Mouse (Mus musculus) adrenal gland, postnatal 36 days (tissue): ENCODE measurements around the gene Rtn4ip1. TPM values are rescaled to one million over a fixed set of nuclear protein-coding genes. Genes with fewer than 3 reads are reported as not detected.
"Not testable (repeated sequence)": the region's sequence is repeated elsewhere in the genome, so short reads cannot be mapped to it uniquely, and the experiment has no call there.

Experiments used
- DNase-seq, 2 experiments: peaks; one replicate each; pipeline ENCODE4 v3.0.0; 2021; ENCODE audit warnings: mixed read lengths in 1 of 2
- total RNA-seq, 2 experiments: library from RNA; stranded (reverse); gene quantifications; 2 replicates each; pipeline ENCODE4 v1.2.3; 2021

Rtn4ip1 gene
- total RNA-seq, 2 experiments from 2014 or later, result 23.9 to 27.3 TPM

DNA sequence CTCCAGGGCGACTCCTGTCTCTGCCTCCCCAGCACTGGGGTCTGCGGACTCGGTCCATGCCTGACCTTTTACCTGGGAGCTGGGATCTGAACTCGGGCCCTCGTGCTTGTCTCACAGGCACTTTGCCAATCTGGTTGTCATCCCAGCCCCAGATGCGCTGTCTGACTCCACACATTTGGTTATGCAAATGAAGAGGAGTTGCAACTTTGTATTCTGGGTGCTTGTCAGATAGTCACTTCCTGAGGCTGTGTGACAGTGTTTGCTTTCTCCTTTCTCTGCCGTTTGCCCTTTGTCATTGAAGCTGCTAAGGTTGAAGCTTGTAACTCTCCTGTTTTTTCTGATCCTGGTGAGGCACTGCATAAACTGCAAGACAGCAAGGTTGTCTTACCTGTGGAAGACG lies 26.1 kb downstream of the Rtn4ip1 start:
- DNase-seq, result no peak

DNA sequence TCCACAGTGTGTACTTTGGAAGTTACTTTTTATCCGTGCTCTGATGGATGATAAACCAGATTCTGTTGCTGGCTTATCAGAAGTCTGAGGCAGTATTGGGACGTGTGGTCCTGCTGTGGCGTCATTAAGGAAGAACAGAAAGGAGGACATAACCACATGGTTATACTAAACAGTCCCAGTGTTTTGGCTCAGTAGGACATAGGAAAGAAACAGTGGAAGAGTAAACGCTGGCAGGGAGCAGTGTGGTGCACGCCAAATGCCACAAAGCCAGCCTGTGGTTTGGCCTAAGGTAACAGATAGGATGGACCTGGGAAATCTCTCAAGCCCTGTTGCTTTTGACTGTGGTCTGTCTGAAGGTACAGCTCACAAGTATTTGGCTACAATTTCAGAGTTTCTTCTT lies 27.0 kb downstream of the Rtn4ip1 start:
- no peak for DNase-seq

- DNase-seq, result no peak
Measured at GRCm38 (mm10) chr10:43939136-43939662, 37.6 kb downstream of the Rtn4ip1 start.

DNA sequence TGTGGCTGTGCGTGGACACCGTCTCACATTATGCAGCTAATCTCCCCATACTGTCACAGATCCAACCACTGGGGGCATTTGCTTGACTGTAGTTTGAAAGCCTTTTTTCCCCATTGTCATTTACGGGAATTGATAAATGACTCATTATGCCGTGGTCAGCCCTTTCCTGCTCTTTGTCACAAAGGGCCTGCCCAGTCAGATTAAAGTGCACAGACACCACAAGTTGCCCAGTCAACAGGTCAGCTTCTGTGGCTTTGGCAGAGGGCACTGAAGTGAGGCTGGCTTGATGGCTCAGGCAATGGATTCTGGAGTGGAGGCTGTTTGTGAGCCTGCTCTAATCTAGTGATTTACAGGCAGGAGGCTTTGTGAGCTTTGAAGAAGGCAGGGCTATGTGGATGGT lies 42.1 kb downstream of the Rtn4ip1 start:
- peak; percentile 10 to 13 for DNase-seq

GRCm38 (mm10) chr10:43945435-43945834 lies 43.8 kb downstream of the Rtn4ip1 start:
- no peak for DNase-seq

GRCm38 (mm10) chr10:43953942-43954341 lies 52.3 kb downstream of the Rtn4ip1 start:
- peak; percentile 45 to 66 for DNase-seq

- no peak for DNase-seq
Measured at GRCm38 (mm10) chr10:43964943-43965342, 63.3 kb downstream of the Rtn4ip1 start.

- DNase-seq, result no peak
Measured at GRCm38 (mm10) chr10:43973244-43973643, 71.6 kb downstream of the Rtn4ip1 start.

DNA sequence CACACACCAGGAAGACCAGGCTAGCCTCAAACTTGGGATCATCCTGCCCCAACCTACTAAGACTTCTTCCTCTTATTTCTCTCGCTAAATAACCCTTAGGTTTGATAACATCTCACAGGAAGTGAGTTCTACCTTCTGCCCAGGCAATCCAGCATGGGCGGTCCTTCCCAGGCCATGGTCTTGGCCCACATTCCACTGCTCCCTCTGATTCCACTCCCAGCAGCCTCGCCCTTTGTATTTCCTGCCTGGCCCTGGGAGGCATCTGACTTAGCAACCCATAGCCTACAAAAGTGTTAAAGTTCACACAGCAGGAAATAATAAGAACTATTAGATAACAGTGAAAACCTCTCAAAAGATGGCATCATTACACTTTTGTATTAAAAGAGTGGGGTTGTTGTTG lies 75.7 kb downstream of the Rtn4ip1 start:
- DNase-seq, result peak in 1 of 2 experiments; percentile 21

GRCm38 (mm10) chr10:43980080-43980479 lies 78.5 kb downstream of the Rtn4ip1 start:
- no peak for DNase-seq

GRCm38 (mm10) chr10:43980742-43981141 lies 79.1 kb downstream of the Rtn4ip1 start:
- DNase-seq, result not testable (repeated sequence)

DNA sequence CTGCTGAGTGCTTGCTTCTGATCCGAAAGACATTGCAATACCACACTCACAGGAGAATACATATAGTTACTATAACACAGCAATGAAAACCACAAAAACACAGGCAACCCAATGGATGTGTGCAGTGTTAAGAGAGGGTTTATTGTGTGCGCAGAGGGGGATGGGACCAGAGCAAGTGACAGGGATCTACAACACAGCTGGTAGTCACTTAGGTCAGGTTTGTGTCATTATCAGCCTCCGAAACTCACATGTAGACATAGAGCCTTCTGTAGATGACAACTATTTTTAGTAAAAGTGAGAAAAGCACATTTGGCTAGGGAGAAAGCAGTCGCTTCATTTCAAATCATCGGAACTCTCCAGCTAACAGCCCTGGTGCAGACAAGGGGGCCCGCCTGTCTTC lies 80.9 kb downstream of the Rtn4ip1 start:
- no peak for DNase-seq

- no peak for DNase-seq
Measured at GRCm38 (mm10) chr10:43983241-43983640, 81.6 kb downstream of the Rtn4ip1 start.

DNA sequence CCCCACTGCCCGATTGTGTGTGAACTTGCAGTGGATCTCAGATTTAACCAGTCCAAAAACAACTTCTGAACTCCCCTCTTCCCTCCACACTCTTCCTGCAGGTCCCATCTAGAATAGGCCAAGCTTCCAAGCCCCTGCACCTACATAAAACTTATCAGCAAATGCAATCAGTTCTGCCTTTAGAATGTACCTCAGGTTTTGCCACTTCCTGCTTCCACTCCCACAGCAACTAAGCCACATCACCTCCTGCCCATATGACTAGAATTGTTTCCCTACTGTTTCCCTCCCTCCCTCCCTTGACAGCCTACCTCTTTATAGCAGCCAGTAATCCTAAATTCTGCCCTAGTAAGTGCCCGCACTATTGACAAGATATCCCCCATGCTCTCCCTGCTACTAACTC lies 82.3 kb downstream of the Rtn4ip1 start:
- no peak for DNase-seq

DNA sequence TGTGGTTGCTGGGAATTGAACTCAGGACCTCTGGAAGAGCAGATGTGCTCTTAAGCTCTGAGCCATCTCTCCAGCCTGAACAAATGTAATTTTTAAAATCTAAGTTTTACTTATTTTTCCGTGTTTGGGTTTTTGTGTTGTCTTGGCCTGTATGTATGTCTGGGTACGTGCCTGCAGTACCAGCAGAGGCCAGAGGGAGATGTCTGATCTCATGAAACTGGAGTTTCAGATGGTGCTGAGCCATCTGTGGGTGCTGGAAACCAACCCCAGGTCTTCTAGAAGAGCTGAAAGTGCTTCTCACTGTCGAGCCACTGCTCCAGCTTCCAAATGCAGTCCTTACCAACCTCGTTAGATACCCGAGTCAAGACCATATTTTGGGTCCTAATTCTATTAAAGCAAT lies 89.7 kb downstream of the Rtn4ip1 start:
- DNase-seq, result no peak

- DNase-seq, result no peak
Measured at GRCm38 (mm10) chr10:43992506-43992905, 90.9 kb downstream of the Rtn4ip1 start.

GRCm38 (mm10) chr10:43993198-43993597 lies 91.6 kb downstream of the Rtn4ip1 start:
- DNase-seq, result peak; percentile 16 to 46

- peak in 1 of 2 experiments; percentile 29 for DNase-seq
Measured at GRCm38 (mm10) chr10:43995858-43996650, 94.4 kb downstream of the Rtn4ip1 start.

DNA sequence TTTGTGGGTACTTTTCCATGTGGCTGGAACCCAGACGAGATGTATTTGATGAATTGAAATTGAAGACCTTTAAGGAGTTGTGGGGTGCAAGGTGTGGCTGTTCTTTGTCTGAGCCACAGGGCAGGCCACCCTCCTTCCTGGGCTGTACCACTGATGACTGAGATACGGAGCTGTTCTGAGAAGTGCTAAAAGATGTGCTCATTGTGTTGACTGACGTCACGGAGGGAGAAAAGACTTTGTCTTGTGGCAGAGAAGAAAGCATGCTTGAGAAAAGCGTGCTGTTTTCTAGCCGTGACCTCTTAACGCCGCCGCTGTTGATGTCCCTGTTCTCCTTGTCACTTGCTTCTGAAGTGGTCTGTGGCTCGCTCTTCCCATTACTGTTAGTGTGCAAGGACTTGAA lies 95.7 kb downstream of the Rtn4ip1 start:
- no peak for DNase-seq

- DNase-seq, result no peak
Measured at GRCm38 (mm10) chr10:43998023-43998422, 96.4 kb downstream of the Rtn4ip1 start.

DNA sequence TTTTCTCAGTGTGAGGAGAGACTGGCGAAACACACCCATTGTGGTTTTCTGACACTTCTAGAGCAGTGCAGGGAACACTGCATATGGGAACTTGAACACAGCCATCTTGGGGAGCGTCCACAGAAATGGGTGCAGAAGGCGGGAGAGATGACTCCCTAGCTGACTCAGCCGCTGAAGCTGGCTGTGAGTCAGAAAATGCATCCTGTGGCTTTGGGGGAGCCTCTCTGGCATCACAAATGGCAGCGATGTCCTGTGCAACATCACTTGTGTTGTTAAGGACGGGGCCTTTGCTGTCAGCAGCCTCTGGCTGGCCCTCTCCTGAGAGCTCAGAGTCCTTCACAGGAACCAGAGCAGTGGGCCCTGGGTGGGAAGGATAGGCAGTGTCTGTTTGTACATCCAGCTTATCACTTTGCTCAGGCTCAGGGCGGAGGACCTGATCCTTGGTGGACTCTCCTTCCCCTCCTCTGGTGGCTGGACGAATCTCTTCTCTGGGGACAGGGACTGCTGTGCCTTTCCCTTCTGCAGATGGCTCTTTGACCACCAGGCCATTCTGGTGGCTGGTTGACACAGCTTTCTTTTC lies 97.0 kb downstream of the Rtn4ip1 start:
- peak in 1 of 2 experiments; percentile 22 for DNase-seq

GRCm38 (mm10) chr10:44000156-44000865 lies 98.7 kb downstream of the Rtn4ip1 start:
- no peak for DNase-seq
